Comparison of ENCODE assay signal across 9 mouse cellular contexts in genomic region chr4:131781023-131781422, GRCm38 (mm10). TPM values are rescaled to one million over a fixed set of nuclear protein-coding genes. Genes with fewer than 3 reads are reported as not detected.
A peak's percentile ranks its signal among the peaks of the same experiment; 100 is the strongest.
DNase-seq lines count a peak whose midpoint lies in the region; ATAC-seq and TF ChIP-seq lines count a peak whose summit lies in the region.
"Had no signal": no experiment of that assay in that cellular context is flagged by ENCODE, and none has a peak within 500 bp of the region (broad histone marks: within the 10 kb centered on the region; RNA-seq: fewer than 3 reads in every experiment).

No protein-coding gene starts in this region.

- 23% methylated on average over 3 of the region's 3 CpGs for WGBS in heart, postnatal 0 days
- 33% methylated on average over 3 of the region's 3 CpGs for WGBS in heart, embryonic 11.5 days (ENCODE audit: insufficient replicate concordance)
- WGBS in lung, embryonic 14.5 days, result 30% methylated on average over 3 of the region's 3 CpGs
- WGBS in lung, postnatal 0 days, result 28% methylated on average over 3 of the region's 3 CpGs

- no peaks in the 10 kb centered on the region for H3K9me3 ChIP-seq in heart, postnatal 0 days (replicated peaks; ENCODE audit: control insufficient read depth, low read length)
- H3K9me3 ChIP-seq in heart, embryonic 11.5 days (replicated peaks; ENCODE audit: control insufficient read depth, low read length), result no peaks in the 10 kb centered on the region
- H3K9me3 ChIP-seq in lung, embryonic 14.5 days (ENCODE audit: low read depth, low read length), result no peaks in the 10 kb centered on the region
- no peaks in the 10 kb centered on the region for H3K9me3 ChIP-seq in lung, postnatal 0 days (ENCODE audit: low read length)
- H3K9me3 ChIP-seq: lung, embryonic 15.5 days had no signal

- DNase-seq in heart, postnatal 0 days (ENCODE audit: low spot score), result peak; percentile 64
- DNase-seq in lung, embryonic 14.5 days, result peak; percentile 78
- no peak for DNase-seq in lung, postnatal 0 days (ENCODE audit: low spot score)
- peak; percentile 48 for DNase-seq in adrenal gland, adult 8-10 months
- DNase-seq in kidney, postnatal 4 days, result peak; percentile 44 to 58
- no peak for DNase-seq in gastrocnemius, postnatal 4 days (ENCODE audit: low spot score in 2 of 2)
- no peak for DNase-seq in cerebellum, adult 11 months

- no peak overlapping the region for H3K4me2 ChIP-seq in heart, postnatal 0 days (ENCODE audit: low read depth, low read length)
- no peak overlapping the region for H3K4me2 ChIP-seq in heart, embryonic 11.5 days
- no peak overlapping the region for H3K4me2 ChIP-seq in lung, embryonic 14.5 days
- H3K4me2 ChIP-seq in lung, postnatal 0 days (replicated peaks; ENCODE audit: low read depth, low read length), result no peak overlapping the region
- H3K4me2 ChIP-seq: lung, embryonic 15.5 days had no signal

- H3K27me3 ChIP-seq in heart, postnatal 0 days (ENCODE audit: control insufficient read depth, insufficient read depth, low read length), result peaks cover 7% of the 10 kb centered on the region; the same call in 1 of the 2 replicates
- peaks cover 2% of the 10 kb centered on the region; the same call in 1 of the 2 replicates for H3K27me3 ChIP-seq in heart, embryonic 11.5 days (ENCODE audit: control insufficient read depth, insufficient read depth, low read length)
- H3K27me3 ChIP-seq in lung, embryonic 14.5 days (ENCODE audit: insufficient read depth, low read length), result no peaks in the 10 kb centered on the region
- H3K27me3 ChIP-seq in lung, postnatal 0 days (replicated peaks; ENCODE audit: insufficient read depth, low read length), result no peaks in the 10 kb centered on the region
- H3K27me3 ChIP-seq: lung, embryonic 15.5 days had no signal

- peak; percentile 75 for ATAC-seq in heart, postnatal 0 days (ENCODE audit: insufficient read depth, low read depth)
- no peak for ATAC-seq in heart, embryonic 11.5 days (replicated peaks; ENCODE audit: insufficient number of reproducible peaks, low FRiP score, low TSS enrichment)
- peak; percentile 31; the same call in 1 of the 2 replicates for ATAC-seq in lung, embryonic 14.5 days (ENCODE audit: insufficient read depth)
- ATAC-seq in lung, postnatal 0 days, result no peak

- H3K36me3 ChIP-seq in heart, postnatal 0 days (replicated peaks; ENCODE audit: control insufficient read depth, insufficient read depth, low read length), result no peaks in the 10 kb centered on the region
- H3K36me3 ChIP-seq in heart, embryonic 11.5 days (ENCODE audit: control insufficient read depth, insufficient read depth, low read length), result no peaks in the 10 kb centered on the region
- no peaks in the 10 kb centered on the region for H3K36me3 ChIP-seq in lung, embryonic 14.5 days (ENCODE audit: insufficient read depth)
- no peaks in the 10 kb centered on the region for H3K36me3 ChIP-seq in lung, postnatal 0 days (ENCODE audit: insufficient read depth, low read length)
- H3K36me3 ChIP-seq: lung, embryonic 15.5 days had no signal

- H3K9ac ChIP-seq in heart, postnatal 0 days (replicated peaks; ENCODE audit: low read depth, low read length), result no peak overlapping the region
- H3K9ac ChIP-seq in heart, embryonic 11.5 days (ENCODE audit: low read depth, low read length), result no peak overlapping the region
- no peak overlapping the region for H3K9ac ChIP-seq in lung, embryonic 14.5 days
- no peak overlapping the region for H3K9ac ChIP-seq in lung, postnatal 0 days (replicated peaks; ENCODE audit: low read depth)
- H3K9ac ChIP-seq: lung, embryonic 15.5 days had no signal

- no peak for TF ChIP-seq CTCF in heart, postnatal 0 days (IDR thresholded peaks at IDR 0.05; ENCODE audit: low read depth)
- TF ChIP-seq CTCF in lung, embryonic 14.5 days (IDR thresholded peaks at IDR 0.05; ENCODE audit: low read depth), result no peak
- no peak for TF ChIP-seq CTCF in lung, postnatal 0 days (IDR thresholded peaks at IDR 0.05)

- no peak overlapping the region for H3K4me3 ChIP-seq in heart, postnatal 0 days (ENCODE audit: low read depth, low read length)
- H3K4me3 ChIP-seq in heart, embryonic 11.5 days (ENCODE audit: low read depth, low read length), result no peak overlapping the region
- no peak overlapping the region for H3K4me3 ChIP-seq in lung, embryonic 14.5 days (ENCODE audit: low read depth, low read length)
- H3K4me3 ChIP-seq in lung, postnatal 0 days (ENCODE audit: low read depth, low read length), result no peak overlapping the region
- H3K4me3 ChIP-seq: lung, embryonic 15.5 days had no signal

- no peak overlapping the region for H3K27ac ChIP-seq in heart, postnatal 0 days (ENCODE audit: low read depth)
- H3K27ac ChIP-seq in heart, embryonic 11.5 days (ENCODE audit: low read depth, low read length), result no peak overlapping the region
- no peak overlapping the region for H3K27ac ChIP-seq in lung, embryonic 14.5 days (ENCODE audit: low read depth)
- H3K27ac ChIP-seq in lung, postnatal 0 days (ENCODE audit: low read length), result no peak overlapping the region
- H3K27ac ChIP-seq: lung, embryonic 15.5 days had no signal

- peaks cover 8% of the 10 kb centered on the region for H3K4me1 ChIP-seq in heart, postnatal 0 days (ENCODE audit: control insufficient read depth, insufficient read depth)
- 0 out of 2 replicates have a peak, but pooled peaks cover 2% of the 10 kb centered on the region for H3K4me1 ChIP-seq in heart, embryonic 11.5 days (ENCODE audit: control insufficient read depth, insufficient read depth, low read length)
- H3K4me1 ChIP-seq in lung, embryonic 14.5 days (ENCODE audit: insufficient read depth), result no peaks in the 10 kb centered on the region
- no peaks in the 10 kb centered on the region for H3K4me1 ChIP-seq in lung, postnatal 0 days (ENCODE audit: insufficient read depth, low read depth, low read length)

- no peak for TF ChIP-seq EP300 in heart, postnatal 0 days (IDR thresholded peaks at IDR 0.05; ENCODE audit: low read depth)
- no peak for TF ChIP-seq EP300 in lung, postnatal 0 days (IDR thresholded peaks at IDR 0.05)

RNA-seq across cellular contexts. Expression of gene Ptpru, which starts 57.1 kb away (rescaled TPM):
- 0.54 and 0.69 TPM in 2 replicates for total RNA-seq in heart, postnatal 0 days (2014; rRNA removed; ENCODE audit: low replicate concordance)
- polyA plus RNA-seq in heart, postnatal 0 days (2015; fragmentation: Nextera tagmentation; extraction: Ambion mirVana), result 0.77 and 1.1 TPM in 2 replicates
- polyA plus RNA-seq in heart, embryonic 11.5 days (2014; fragmentation: Nextera tagmentation; extraction: Ambion mirVana), result 2.2 and 2.8 TPM in 2 replicates
- 11.9 and 12.4 TPM in 2 replicates for polyA plus RNA-seq in lung, embryonic 14.5 days (2014; fragmentation: Nextera tagmentation; extraction: Ambion mirVana)
- polyA plus RNA-seq in lung, postnatal 0 days (2015; fragmentation: Nextera tagmentation; extraction: Ambion mirVana), result 8.5 and 9.3 TPM in 2 replicates
- total RNA-seq in adrenal gland, adult 8-10 months (2022), result 10 to 100 TPM; 40.9 to 82.9 (median 63.9) TPM
- total RNA-seq in gastrocnemius, postnatal 4 days (2021), result 1 to 10 TPM; 1.3 to 1.4 TPM

Comparison
In these comparisons a context has a peak if more than half of its experiments do, and no peak if none do; other contexts are left out.
1. ATAC-seq: peak in heart, postnatal 0 days (single experiment) and lung, embryonic 14.5 days (single experiment); none in heart, embryonic 11.5 days (single experiment) and lung, postnatal 0 days (single experiment).
2. DNase-seq: peak in heart, postnatal 0 days (single experiment), lung, embryonic 14.5 days (single experiment), adrenal gland, adult 8-10 months (single experiment) and kidney, postnatal 4 days (2 of 2); none in lung, postnatal 0 days (single experiment), gastrocnemius, postnatal 4 days (0 of 2) and cerebellum, adult 11 months (single experiment).